Mouse (Mus musculus) gastrocnemius, postnatal 4 days (tissue): ENCODE data around the gene Ywhag. TPM values are rescaled to one million over a fixed set of nuclear protein-coding genes. Genes with fewer than 3 reads are reported as not detected.

Experiments used
- DNase-seq, 2 experiments: peaks; one replicate each; pipeline ENCODE4 v3.0.0; 2021 to 2022; ENCODE audit warnings: low spot score in 2 of 2, mixed read lengths in 2 of 2
- total RNA-seq, 2 experiments: library from RNA; stranded (reverse); gene quantifications; 2 replicates each; pipeline ENCODE4 v1.2.3; 2021

Gene Ywhag
- total RNA-seq, 2 experiments from 2014 or later = 340 to 349 TPM

DNA sequence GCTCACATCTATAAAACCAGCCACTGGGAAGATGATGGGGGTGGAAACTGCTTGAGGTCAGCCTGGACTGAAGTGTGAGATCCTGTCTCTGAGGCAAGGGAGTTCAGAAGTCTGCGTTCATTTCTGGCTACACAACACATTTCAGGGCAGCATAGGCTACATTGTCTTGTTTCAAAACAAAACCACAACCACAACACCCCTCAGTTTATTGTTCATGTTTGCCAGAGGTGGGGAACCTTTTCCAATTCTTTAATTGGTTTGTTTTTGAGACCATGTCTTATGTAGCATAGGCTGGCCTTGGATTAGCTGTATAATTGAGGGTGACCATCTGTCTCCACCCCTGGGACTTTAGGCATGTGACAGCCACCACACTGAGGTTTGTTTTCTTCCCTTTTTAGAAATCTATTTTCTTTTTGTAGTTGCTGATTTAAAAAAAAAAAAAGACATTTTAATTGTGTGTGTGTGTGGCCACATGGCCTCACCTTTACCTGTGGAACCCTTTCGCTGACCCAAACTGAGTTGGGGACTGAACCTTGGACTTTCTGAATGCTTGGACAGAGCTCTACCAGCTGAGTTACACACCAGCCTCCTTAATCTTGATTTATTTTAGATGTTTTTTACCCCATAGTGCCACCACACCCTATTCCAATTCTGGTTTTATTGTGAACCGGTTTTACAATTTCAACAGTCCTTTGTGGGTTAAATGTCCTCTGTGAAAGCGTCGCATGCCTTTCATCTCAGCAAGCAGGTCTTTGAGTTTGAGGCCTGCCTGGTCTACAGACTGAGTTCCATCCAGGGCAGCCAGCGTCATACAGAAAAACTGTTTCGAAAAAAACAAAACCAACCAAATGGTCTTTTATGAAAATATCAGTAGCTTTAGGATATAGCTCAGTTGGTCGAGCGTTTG lies 22.1 kb upstream of the Ywhag start:
- no peak for DNase-seq

DNA sequence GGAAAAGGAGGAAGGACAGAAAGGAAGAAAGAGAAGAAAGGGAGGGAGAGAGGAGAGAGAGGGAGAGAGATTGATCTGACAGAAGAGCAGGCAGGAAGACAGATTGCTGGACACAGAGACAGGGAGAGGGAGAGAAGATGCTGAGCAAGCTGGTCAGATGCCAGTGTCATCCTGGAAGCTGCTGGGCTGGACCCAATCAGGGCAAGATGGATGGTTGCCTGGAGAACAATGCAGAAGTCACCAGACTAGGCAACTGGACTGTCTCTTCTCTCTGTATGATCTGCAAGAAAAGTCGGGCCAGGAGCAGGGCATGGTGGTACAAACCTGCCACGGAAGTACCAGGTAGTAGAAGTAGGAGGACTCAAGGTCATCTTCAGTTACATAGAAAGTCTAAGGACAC lies 18.4 kb upstream of the Ywhag start:
- no peak for DNase-seq

DNA sequence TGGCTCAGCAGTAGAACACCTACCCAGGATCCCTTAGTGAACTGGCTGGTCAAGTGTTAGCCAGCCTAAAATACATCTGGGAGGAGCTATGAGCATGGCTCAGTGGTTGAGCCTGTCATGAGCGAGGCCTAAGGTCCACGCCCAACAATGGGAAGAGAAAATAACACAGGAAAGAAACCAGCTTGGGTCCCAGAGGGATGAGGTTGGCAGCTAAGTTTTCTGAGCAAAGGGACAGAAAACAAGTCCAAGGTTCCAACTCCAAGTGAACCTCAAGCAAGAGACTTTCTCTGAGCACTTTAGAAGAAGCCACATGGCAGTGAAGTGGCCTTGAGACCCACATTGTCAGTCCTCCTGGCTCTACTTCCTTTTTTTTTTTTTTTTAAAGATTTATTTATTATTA lies 17.2 kb upstream of the Ywhag start:
- DNase-seq = no peak

DNA sequence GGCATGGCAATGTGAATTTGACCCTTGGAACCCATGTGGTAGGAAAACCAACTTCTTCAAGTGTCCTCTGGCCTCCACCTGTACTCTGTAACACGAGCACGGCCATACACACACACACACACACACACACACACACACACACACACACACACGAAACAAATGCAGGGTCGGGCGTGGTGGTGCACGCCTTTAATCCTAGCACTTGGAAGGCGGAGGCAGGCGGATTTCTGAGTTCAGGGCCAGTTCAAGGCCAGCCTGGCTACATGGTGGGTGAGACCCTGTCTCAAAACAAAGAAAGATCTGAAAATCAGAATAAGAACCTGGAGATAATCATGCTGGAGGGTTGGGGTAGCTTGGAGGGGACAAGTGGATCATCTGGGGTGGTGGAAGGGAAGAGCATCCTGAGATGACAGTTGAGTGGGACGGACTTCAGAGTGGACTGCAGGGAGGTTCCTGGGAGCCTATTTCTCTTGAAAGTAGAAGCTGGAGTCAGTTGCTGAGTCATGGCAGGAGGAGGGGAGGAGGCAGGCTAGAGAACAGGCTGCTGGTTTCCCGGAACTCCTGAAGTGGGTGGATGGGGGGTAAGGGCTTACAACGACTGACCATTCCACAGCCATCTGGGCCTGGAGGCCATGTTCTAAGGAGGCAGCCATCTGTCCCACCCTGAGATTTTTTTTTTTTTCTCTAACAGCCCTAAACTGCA lies 16.4 kb upstream of the Ywhag start:
- DNase-seq = no peak

DNA sequence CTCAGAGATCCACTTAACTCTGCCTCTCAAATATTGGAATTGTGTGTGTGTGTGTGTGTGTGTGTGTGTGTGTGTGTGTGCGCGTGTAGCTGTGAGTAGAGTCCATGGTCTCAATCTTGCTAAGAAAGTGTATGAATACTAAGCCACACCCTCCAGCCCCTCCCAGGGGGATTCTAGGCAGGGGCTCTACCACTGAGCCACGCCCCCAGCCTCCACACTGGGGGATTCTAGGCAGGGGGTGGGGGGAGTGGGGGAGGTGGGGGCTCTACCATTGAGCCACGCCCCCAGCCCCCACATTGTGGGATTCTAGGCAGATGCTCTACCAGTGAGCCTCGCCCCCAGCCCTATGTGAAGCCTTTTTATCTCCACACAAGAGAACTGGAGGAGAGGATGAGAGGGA lies 12.2 kb upstream of the Ywhag start:
- DNase-seq = no peak

DNA sequence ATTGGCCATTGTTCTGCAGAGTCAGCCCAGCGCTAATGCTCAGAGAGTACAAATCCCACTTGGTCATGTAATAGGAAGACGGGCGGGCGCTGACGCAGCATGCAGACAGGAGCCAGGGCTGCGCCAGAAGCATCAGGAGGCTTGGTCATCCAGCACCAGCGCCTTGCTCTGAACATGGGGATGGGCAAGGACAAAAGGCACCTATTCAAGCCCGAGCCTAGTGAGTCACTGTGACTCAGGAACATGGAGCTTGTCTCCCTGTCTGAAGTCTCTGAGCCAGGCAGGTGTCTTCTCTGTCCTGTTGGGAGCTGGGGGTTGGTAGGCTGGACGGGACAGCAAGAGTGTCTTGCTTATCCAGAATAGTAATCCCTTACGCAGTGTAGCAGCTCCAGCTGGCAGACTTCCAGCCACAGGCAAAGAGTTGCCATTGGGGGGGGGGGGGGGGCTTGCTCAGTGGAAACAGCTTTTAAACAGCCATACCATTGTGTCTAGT lies 11.5 kb upstream of the Ywhag start:
- no peak for DNase-seq

DNA sequence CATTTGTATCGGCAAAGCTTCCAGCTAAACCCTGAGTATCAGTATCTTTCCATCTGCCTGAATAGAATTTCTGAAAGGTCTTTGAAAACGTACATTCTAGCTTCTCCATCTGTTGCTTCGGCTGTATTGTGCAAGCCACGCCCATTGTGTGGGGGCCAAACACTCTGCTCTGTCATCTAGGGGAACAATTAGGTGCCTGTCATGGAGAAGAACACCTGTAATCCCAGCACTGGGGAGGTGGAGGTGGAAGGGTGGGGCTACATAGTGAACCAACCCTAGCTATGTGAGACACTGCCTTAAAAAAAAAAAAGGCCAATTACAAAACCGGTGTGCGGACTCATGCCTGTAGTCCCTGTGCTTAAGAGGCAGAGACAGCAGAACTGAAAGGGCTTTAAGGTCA lies 8.3 kb upstream of the Ywhag start:
- no peak for DNase-seq

DNA sequence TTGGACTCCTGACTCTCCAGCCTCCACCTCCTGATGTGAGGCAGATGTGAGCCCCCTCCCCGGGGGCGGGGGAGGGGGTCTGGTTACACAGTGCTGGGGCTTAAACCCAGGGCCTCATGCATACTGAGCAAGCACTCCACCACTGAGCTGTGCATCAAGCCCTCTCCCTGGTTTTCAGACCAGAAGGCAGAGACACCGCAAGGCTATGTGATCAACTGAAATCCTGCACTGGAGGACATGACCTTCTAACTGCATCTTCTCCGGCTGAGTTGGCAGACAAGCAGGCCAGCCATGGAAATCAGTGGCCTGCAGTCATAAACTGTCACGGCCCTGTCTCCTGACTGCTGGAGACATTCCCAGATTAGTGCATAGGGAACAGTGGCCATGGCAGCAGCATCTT lies 6.2 kb upstream of the Ywhag start:
- no peak for DNase-seq

DNA sequence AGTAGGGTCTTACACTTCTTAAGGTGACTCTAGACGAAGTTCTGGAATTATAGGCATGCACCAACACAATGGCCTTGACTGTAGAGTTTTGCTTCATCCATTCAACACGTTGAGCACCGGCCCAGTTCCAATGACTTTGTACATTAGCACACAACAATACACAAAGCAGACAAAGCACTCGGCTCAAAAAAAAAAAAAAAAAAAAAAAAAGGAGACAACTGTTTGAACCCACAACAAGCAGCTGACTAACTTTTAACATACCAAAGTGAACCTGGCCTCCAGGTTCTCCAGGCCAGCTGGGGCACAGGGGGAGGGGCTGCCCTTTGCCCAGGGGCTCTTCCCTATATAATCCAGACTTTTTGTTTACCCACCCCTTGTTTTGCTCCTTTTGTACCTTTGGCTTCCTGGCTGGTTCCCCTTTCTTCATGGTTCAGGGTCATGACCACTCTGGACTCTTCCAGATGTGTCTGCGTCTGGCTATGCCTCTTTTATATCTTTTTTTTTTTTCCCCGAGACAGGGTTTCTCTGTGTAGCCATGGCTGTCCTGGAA lies 1.3 kb upstream of the Ywhag start:
- DNase-seq = no peak

DNA sequence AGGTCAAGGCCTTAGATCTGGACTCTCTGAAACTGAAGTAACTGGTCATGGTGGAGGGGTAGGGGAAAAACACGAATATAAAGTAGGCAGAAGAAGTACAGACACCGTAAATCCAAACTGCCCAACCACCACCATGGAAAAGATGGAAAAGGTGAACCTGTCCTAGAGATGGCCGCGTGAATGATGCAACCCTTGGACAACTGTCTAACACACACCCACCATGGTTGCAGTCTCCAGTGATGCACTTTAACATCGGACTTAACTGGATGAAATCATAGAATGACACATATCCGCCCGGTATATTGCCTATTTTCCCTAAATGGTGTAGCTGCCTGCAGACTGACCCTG lies 734 bp upstream of the Ywhag start:
- no peak for DNase-seq

DNA sequence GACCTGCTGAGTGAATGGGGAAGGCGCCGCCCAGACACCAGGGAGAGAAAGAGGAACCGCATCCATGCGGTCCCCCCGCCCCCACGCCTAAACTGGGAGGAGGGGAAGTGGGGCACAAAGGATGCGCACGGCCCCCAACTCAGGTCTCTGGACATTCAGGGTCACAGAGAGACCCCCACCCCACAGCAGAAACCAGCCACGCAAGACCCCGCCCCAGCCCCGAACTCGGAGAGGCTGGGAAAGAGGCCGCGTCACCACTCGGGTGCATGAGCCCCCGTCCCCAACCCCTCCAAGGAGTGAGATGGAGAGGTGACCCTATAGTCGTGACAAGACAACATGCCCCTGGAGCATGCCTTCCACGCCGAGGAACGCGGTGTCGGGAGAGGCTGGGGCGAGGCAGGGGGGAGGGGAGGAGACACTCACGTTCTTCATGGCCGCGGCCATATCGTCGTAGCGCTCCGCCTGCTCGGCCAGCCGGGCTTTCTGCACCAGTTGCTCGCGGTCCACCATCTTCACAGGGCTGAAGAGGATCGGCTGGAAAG lies 445 bp downstream of the Ywhag start:
- peak; percentile 50 to 68 for DNase-seq

DNA sequence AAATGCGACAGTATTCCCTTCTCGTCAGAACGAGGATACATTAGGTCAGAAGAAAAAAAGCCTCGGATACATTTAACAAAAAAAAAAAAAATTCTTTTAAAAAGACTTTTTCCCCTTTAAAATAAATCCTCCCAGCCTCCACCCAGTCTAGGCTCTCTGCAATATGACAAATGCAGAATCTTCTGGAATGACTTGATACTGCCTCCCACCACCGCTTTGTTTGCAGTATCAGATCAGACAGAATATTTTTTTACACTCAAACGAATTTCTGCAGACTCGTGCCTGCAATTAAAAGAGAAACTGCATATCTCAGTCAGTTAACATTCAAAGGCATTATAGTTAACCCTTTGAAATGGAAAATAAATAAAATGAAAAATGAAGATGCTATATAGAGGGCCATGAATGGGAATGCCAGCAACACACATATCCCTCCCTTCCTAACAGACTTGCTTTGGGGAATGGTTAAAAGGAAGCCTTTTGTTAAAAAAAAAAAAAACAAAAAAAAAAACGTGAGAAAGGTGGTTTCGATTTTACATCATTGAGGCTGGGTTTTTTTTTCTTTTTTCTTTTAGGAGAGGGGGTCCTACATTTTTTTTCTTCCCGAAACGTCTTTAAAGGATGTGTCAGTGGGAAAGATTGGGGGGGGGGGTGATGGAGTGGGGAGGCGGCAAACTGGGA lies 1.1 kb downstream of the Ywhag start:
- DNase-seq = no peak

DNA sequence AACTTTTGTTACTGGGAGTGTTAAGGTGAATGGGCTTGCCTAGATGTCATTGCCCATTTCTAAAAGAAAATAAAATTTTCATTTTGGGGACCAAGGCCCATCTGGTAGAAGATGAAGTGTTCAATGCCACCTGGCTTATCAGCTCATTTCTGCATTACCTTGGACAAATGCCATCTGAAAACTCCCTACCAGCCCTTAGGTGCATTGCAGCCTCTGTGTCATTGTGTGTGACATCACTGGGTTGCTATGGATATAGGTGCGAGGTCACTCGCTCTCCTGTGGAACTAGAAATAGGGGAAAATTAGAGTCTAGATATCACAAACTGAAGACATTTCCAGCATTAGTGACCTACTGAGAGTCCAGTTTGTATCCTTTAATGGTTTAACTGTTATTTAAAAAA lies 2.1 kb downstream of the Ywhag start:
- DNase-seq = no peak

DNA sequence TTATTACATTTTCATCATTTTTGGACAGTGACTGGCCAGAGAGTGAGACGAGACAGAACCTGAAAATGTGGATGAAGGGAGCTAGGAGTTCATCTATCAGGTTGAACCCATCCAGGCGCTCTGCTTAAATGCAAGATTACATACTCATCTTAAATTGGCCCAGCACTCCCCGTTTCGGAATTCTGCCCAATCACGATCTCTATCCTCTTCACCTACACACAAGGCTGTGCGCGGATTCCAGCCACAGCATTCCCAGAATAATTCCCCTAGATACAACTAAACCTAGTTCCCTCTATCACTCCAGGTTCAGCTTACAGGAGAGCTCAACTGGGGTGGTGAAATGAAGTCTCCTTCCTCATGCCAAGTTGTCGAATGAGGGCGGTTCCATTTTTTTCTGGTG lies 2.9 kb downstream of the Ywhag start:
- DNase-seq = no peak

DNA sequence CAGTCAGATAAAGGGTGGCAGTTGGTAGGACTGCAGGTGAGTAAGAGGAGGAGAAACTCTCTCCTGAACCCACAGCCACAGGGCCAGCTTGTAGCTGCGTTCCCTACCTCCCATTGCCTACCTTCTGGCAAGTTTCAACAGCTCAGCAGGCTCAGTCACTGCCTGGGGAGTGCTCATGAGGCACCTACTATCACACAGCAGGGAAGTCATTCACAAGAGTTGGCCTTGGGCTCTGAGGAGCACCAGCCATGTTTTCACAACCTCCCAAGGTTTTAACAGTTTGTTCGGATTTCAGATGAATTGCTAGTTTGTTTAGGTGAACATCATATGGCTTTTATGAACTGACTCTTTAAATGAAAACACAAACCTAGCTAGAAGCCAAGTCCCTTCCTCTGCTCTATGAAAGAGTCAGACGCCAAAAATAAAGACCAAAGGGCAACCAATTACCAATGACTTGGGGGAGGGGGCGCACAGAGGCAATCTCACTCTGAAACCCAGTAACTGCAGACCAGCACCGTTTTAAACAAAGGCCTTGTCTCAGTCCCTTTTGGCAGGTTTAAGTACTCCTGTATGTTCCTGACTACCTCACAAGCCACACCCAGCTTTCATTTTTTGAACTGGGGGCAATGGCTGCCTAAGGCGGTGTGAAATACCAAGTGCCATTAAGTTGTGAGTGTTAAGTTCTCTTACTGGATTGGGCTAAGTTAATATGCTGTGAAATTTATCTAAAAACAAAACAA lies 4.6 kb downstream of the Ywhag start:
- DNase-seq = no peak

DNA sequence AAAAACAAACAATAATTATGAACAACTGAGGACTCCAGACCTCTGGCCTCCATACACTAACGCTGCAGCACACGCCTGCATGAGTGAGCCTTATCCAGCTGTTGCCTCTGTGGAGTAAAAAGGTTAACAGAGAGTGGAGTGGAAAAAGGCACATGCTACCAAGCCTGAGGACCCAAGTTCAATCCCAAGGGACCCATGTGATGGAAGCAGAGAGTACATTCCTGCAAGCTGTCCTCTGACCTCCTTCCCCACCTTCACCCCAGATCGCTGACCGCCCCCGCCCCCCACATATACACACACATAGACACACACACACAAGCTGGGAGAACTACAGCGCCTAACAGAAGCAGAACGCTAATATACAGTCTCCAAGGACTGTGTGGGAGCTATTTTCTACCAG lies 10.5 kb downstream of the Ywhag start:
- no peak for DNase-seq

DNA sequence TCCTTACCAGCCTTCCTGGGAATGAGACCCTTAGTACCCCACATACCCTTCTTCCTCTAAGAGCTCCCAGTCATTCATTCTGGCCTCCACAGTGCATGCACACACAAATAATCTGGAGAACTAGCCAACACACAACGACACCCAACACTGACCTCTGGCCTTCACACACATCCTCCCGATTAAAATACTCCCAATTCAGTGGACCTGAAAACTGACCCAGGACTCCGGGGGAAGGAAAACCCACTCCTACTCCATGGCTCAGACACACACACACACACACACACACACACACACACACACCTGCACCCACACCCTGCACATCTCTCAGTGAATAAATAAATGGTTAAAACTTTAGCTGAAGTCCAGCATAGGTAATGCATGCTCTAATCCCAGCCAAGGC lies 14.5 kb downstream of the Ywhag start:
- no peak for DNase-seq

DNA sequence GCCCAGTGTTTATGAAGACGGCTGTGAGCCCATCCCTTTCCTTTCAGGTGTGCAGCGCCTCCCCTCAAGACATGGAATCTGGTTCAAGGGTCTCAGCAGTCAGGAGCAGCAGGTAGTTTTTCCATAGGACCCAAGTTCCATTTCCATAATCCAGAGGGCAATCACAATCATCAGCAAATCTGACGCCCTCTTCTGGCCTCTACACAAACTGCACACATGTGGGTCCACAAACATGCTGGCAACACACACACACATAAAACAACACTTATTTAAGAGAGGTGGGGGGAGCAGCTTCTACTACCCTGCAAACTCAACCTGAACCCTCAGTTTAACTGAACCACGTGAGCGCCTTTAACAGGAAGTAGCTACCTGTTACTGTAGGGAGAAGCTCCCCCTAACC lies 15.8 kb downstream of the Ywhag start:
- no peak for DNase-seq

DNA sequence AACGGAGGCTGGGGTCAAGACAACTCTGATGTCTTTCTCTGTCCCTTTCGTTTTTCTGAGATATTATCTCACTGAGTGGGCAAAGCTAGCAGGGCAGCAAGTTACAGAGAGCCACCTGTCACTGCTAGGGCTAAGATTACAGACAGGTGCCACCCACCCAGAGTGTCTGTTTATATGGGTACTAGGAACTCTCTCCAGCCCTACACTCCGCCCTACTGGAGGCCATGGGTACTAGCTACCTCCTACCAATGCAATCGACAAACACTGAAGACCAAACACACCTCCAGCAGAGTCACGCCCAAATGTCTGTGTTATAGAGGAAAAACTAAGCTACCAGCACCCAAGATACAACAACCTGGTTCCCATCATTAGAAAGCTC lies 16.4 kb downstream of the Ywhag start:
- no peak for DNase-seq

DNA sequence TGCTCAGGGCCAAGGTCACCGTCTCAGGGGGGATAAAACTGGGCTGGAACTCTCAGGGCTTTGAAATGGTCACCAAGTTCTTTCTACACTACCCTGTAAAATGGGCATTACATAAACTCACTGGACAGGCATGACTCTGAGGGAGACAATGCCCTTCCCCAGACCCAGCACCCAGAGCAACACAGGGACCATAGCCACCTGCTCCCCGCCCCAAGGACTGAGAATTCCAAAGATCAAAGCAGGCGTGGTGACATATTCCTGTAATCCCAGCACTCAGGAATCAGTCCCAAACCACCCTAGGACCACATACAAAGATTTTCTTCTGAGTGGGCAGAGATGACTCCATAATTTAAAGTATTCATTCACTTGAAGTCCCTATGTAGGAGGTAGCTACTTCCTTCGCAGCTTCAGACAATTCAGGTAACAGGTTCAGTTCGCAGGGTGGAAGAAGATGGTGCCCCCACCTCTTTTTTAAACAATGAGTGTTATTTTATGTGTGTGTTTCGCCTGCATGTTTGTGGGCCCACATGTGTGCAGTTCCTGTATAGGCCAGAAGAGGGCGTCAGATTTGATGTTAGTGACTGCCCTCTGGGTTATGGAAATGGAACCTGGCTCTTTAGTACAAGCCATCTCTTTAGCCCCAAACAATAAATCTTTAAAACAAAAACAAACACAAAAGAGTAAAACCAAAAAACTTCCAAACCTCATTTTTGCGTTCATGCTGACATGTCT lies 16.9 kb downstream of the Ywhag start:
- DNase-seq = no peak
